Mouse (Mus musculus) E14TG2a.4 (cell line): Measurements from ENCODE around the gene Btbd17.

ENCODE experiments used
- CTCF ChIP-seq: conservative IDR thresholded peaks from 2 replicates; pipeline ENCODE4 v1.5.1; 2014; ENCODE audit warnings: low read length
- NANOG ChIP-seq: IDR thresholded peaks from 2 replicates; pipeline ENCODE4 v1.6.1; 2014; ENCODE audit warnings: borderline replicate concordance, low read length, mixed read lengths
- POU5F1 ChIP-seq: IDR thresholded peaks from 2 replicates; pipeline ENCODE4 v1.6.1; 2014; ENCODE audit warnings: low read length, borderline replicate concordance

DNA sequence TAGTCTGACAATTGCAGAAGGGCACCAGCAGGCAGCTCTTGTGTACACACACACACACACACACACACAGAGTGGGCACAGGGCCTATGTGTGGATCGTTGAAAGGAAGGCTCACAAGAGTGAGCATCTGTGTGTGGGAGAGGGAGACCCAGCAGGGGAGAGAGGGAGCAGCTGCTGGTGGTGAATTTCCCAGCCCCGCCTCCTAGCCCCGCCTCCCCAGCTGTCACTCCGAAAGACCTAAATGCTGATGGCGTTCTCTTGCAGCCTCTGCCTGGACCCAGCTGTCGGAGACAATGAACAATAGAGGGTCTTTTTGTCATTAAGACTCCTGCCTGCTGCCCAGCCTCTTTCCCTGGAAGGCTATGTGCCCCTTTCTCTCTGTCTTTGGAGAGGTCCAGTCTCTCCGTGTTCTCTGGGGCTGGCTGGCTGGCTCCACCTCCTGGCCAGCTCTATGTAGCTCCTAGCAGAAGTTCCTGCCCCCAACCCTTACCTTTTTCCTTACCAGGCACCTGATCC lies 456 bp downstream of the Btbd17 start:
- TF ChIP-seq CTCF (no peak), POU5F1 (no peak), NANOG (no peak)
